Mouse (Mus musculus): ENCODE results near the gene Adcy4.

DNA sequence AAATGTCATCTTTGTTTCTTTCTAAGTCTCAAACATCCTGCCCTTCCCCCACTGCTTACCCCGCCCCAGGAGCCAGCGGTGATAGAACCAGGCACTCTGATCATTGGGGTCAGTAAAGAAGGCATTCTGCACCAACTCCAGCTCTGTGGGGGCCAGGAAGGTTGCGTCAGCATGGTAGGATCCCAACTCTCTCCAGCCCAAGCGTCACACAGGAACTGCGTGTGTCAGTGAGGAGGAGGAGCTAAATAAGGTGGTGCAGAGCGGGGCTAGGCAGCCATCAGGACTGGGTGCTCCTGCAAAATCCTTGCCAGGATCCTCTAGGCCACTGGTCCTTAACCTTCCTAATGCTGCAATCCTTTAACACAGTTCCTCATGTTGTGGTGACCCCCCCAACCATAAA, 64.2 kb downstream of the Adcy4 start:
- no peak for TF ChIP-seq CTCF (IDR thresholded peaks at IDR 0.05)
- no peak for TF ChIP-seq EP300 (IDR thresholded peaks at IDR 0.05)

All from lung, postnatal 0 days (tissue).